Mouse (Mus musculus) right cerebral cortex, postnatal 10 days (tissue): Measurements from ENCODE around the gene Unc5a.

Source experiments
- DNase-seq, 2 experiments: peaks; one replicate each; pipeline ENCODE4 v3.0.0; 2021; ENCODE audit warnings: low spot score in 2 of 2

The Unc5a gene

DNA sequence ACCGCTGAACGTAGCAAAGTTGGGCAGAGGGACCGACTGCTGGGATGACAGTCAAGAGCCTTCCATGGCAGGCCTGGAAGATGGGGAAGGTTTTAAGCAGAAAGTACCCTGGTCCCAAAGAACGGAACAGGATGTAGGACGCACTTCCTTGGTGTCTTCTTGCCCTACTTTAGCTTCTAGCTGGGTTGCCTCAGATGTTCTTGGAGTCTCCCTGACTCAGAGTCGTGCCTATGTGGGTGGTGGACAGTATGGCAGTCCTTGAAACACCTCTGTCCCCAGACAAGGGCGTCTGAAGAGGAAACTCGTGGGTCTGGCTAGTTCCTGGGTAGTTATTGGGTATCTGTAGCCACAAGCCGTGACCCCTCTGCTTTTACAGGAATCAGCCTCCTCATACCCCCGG lies 52.9 kb downstream of the Unc5a start:
- DNase-seq = no peak

DNA sequence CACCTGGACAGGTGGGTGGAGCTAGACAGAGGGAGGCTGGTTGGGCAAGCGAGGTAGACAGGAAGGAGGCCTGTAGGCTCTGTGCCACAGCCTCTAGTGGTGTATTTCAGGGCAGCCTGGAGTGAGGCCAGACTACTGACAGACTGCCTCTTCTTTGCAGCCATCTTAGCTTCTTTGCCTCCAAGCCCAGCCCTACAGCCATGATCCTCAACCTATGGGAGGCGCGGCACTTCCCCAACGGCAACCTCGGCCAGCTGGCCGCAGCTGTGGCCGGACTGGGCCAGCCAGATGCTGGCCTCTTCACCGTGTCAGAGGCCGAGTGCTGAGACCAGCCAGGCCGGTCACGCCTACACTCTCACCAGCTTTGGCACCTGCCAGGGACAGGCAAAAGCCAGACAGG lies 55.4 kb downstream of the Unc5a start:
- DNase-seq = no peak

GRCm38 (mm10) chr13:55005691-55006414 lies 56.6 kb downstream of the Unc5a start:
- peak in 1 of 2 experiments; percentile 29 for DNase-seq

DNA sequence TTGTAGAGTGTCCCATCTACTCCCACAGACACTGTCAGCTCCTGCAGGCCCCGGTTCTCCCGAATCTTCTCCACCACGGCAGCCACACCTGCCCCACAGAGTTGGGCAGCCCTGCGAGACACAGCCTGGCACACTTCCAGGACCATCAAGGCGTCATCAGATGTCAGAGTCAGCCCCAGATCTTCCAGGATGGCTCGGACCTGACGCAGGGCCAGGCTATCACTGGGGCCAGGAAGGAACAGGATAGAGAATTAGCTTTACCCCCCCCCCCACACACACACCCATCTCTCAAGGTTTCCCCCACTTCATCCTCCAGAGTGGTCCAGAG lies 57.2 kb downstream of the Unc5a start:
- no peak for DNase-seq

- DNase-seq = peak; percentile 62 to 73
Measured at GRCm38 (mm10) chr13:55008589-55008988, 59.4 kb downstream of the Unc5a start.

- DNase-seq = peak in 1 of 2 experiments; percentile 29
Measured at GRCm38 (mm10) chr13:55011103-55011502, 61.9 kb downstream of the Unc5a start.

DNA sequence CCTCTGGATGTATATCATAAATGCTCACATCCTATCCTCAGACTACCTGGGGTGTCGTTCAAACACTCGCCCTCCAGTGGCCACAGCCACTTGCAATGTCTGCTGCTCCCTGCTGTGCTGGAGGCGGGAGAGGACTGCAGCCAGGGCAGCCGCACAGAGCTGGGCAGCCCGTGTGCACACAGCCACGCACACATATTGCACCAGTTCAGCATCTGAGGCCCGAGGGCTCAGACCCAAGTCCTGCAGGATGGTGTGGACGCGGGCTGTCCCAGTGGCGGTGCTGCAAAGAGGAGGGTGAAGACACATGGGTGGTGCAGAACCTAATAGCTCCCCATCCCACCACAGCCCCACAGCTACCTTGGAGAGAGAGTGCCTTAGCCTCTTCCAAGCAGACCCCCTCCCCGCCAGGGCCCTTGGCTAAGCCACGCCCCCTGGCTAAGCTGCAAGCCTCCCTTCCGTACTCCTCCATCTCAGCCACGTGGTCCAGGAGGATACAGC lies 62.8 kb downstream of the Unc5a start:
- peak in 1 of 2 experiments; percentile 43 for DNase-seq

DNA sequence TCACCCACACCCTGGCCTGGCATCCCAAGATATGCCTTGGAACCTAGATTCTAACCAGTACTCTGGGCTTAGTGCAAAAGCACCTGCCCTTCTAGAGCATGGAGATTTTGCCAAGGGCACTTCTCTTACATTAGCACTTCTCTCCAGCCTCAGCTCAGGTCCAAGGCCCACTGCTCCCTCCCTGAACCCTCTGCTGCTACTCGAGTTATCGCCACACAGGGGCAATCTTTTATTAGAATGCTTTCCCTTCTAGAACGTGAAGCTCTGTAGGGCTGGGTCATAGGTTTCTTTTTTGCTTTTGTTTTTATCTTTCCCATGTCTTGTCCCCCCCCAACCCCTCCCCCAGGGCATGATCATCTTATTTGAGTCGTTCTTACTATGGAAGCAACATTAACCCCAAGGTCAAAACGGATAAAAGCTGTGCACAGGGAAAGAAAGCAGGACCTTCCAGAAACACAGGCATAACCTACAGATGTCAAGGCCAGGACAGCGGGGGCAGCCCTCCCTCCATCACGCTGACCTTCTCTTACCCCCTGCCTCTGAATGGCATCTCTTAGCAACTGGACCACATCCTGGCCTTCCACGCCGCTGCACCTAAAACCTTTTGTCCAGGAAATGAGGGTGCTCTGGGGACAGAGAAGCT lies 64.6 kb downstream of the Unc5a start:
- peak in 1 of 2 experiments; percentile 23 for DNase-seq

- DNase-seq = no peak
Measured at GRCm38 (mm10) chr13:55014451-55014850, 65.2 kb downstream of the Unc5a start.

- DNase-seq = no peak
Measured at GRCm38 (mm10) chr13:55017154-55017897, 68.1 kb downstream of the Unc5a start.

- DNase-seq = no peak
Measured at GRCm38 (mm10) chr13:55017898-55018599, 68.8 kb downstream of the Unc5a start.

DNA sequence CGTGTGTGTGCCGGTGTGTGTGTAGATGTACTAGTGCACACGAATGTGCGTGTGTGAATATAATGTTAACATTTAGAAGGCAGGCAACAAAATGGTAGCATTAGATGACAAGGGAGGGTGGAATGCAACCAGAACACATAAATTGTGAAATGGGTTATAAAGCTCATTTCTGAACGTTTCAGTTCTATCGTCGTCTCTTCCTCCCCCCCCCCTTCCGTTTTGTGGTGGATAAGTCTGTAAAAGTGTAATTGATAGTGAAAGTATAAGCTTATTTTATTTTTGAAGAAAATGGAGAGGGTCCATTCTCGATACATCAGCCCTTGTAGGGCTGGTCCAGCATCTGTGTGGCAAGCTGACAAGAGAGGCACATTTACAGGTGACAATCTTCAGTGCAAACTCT lies 69.5 kb downstream of the Unc5a start:
- DNase-seq = no peak

GRCm38 (mm10) chr13:55019181-55019580 lies 70.0 kb downstream of the Unc5a start:
- DNase-seq = peak in 1 of 2 experiments; percentile 15

GRCm38 (mm10) chr13:55020051-55020450 lies 70.8 kb downstream of the Unc5a start:
- no peak for DNase-seq

DNA sequence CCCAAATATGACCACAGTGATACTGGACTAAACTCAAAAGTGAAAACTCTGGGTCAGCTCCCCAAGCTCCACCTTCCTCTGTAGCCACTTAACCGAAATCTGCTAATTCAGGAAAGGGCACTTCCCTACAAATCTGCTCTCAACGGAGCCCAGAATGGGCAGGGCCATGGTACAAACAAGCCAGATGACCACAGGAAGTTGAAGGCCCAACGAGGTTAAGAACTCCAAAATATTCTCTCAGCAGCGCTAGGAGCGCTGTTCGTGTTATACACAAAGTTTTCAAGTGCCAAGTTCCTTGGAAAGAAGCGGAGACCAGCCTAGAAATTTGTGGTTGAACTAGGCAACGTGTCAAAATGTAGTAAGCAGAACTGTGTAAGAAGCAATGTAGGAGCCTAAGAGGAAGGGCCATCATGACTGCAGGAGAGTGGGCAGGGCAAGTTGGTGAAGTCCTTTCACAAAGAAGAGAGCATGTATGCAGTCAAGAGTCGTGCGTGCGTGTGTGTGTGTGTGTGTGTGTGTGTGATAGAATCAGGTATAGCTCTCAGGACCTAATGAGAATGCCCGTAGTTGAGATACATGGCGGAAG lies 72.1 kb downstream of the Unc5a start, which contains the start of gene Hk3:
Gene Hk3 (minus strand): TSS at position 192 of the 586 bp plus-strand sequence.
- no peak for DNase-seq

- DNase-seq = no peak
Measured at GRCm38 (mm10) chr13:55022256-55022655, 73.0 kb downstream of the Unc5a start.

DNA sequence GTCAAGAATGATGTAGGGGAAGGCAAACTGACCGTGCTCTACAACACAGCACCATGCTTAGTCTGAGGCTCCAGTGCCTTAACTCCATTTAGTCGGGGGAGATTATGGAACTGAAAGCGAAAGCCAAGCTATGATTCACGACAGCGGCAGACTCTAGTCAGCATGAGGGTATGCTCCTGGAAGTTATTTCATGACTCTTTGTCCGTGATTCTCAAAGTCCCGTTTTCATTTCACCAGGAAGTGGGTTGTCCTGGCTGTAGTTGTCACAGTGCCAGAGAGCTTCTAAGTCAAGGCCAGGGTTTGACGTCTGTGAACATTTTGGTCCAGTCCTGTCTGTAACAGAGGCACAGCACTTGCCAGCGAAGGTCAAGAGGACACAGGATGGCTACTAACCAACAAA lies 73.5 kb downstream of the Unc5a start:
- no peak for DNase-seq

DNA sequence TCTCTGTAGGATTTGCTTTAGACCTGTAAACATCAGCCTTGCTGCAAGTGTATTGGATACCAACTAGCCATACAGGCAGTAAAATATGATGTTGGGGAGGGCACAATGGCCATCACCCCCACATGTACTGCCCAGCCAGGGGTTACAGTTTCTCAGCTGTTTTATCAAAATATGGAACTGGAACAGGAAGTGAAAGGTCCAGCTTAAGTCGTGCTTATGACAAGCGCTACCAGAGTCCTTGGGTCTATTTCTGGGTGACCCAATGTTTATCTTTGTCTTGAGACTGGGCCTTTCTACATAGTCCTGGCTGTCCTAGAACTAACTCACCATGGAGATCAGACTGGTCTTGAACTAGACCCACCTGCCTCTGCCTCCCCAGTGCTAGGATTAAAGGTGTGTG lies 75.0 kb downstream of the Unc5a start:
- no peak for DNase-seq

GRCm38 (mm10) chr13:55040016-55040415 lies 90.8 kb downstream of the Unc5a start:
- no peak for DNase-seq

DNA sequence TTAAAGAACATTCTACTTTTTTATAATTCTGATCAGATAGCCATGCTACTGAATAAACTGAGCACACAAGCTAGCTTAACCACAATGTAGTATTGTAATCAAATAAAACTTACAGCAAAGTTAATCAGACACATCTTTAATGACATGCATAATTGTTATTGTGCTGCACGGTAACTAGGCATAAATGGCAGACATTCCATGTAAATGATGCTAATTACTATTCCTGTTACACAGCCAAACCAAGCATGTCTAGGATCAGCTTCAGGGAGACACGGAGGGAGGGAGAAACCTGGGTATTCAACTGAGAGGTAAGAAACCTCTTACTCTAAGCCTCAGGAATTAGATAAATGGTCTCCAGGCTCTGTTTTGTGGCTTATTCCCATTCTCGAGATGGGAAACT lies 98.5 kb downstream of the Unc5a start:
- no peak for DNase-seq
